ENCODE assay signal across 16 mouse cellular contexts in genomic region chr7:128717991-128718390, GRCm38 (mm10).
"Had no signal": no experiment of that assay in that cellular context is flagged by ENCODE, and none has a peak within 500 bp of the region (broad histone marks: within the 10 kb centered on the region; RNA-seq: fewer than 3 reads in every experiment).

No protein-coding gene starts in this region.

- H3K4me2 ChIP-seq: liver, embryonic 11.5 days; lung, embryonic 15.5 days; midbrain, embryonic 11.5 days; midbrain, embryonic 13.5 days; midbrain, embryonic 15.5 days; neural tube, embryonic 12.5 days; stomach, embryonic 15.5 days had no signal

- H3K9ac ChIP-seq: liver, embryonic 14.5 days; lung, embryonic 15.5 days; midbrain, embryonic 13.5 days; midbrain, embryonic 15.5 days; neural tube, embryonic 12.5 days; stomach, embryonic 15.5 days had no signal

- H3K9me3 ChIP-seq: lung, embryonic 15.5 days; megakaryocyte, embryonic 14.5 days; midbrain, embryonic 13.5 days; midbrain, embryonic 15.5 days; neural tube, embryonic 12.5 days; stomach, embryonic 15.5 days had no signal

- H3K27me3 ChIP-seq: lung, embryonic 15.5 days; megakaryocyte, embryonic 14.5 days; midbrain, embryonic 13.5 days; midbrain, embryonic 15.5 days; neural tube, embryonic 12.5 days; stomach, embryonic 15.5 days had no signal

- H3K27ac ChIP-seq: liver, embryonic 14.5 days; lung, embryonic 15.5 days; macrophage; midbrain, embryonic 13.5 days; midbrain, embryonic 15.5 days; neural tube, embryonic 12.5 days; stomach, embryonic 15.5 days; stomach, postnatal 0 days had no signal

- H3K4me3 ChIP-seq: lung, embryonic 15.5 days; megakaryocyte, embryonic 14.5 days; midbrain, embryonic 13.5 days; midbrain, embryonic 15.5 days; neural tube, embryonic 12.5 days; stomach, embryonic 15.5 days had no signal

- ATAC-seq: midbrain, embryonic 13.5 days; midbrain, embryonic 15.5 days had no signal

- DNase-seq: liver; right cerebral cortex, postnatal 14 days; thymus, adult 2 months; thymus, postnatal 25 days; thymus, postnatal 4 days had no signal

- H3K4me1 ChIP-seq: lung, embryonic 15.5 days; megakaryocyte, embryonic 14.5 days; midbrain, embryonic 13.5 days; midbrain, embryonic 15.5 days; neural tube, embryonic 12.5 days; stomach, embryonic 15.5 days had no signal
